Mouse (Mus musculus): ENCODE measurements at regions not wholly inside any gene's neighbourhood (a gene's known extent, or its start where the extent isn't known, plus 50 kb on each side); places are given as distances from the start of the nearest gene placed in this dataset.

- DNase-seq, result no peak
Observed at GRCm38 (mm10) chr15:61596318-61596717, 673.5 kb upstream of the A1bg start.

- DNase-seq, result no peak
Observed at GRCm38 (mm10) chr15:61588956-61589355, 666.1 kb upstream of the A1bg start.

GRCm38 (mm10) chr15:61582335-61582734, 659.5 kb upstream of the A1bg start:
- no peak for DNase-seq

GRCm38 (mm10) chr15:61563347-61563746, 640.5 kb upstream of the A1bg start:
- DNase-seq, result no peak

GRCm38 (mm10) chr15:61562252-61562651, 639.4 kb upstream of the A1bg start:
- peak; percentile 4 for DNase-seq

- no peak for DNase-seq
Observed at GRCm38 (mm10) chr15:61553908-61554307, 631.1 kb upstream of the A1bg start.

GRCm38 (mm10) chr15:61553081-61553680, 630.4 kb upstream of the A1bg start:
- DNase-seq, result peak; percentile 23

- no peak for DNase-seq
Observed at GRCm38 (mm10) chr15:61551206-61551605, 628.4 kb upstream of the A1bg start.

- no peak for DNase-seq
Observed at GRCm38 (mm10) chr15:61548400-61548799, 625.6 kb upstream of the A1bg start.

- no peak for DNase-seq
Observed at GRCm38 (mm10) chr15:61546608-61547007, 623.8 kb upstream of the A1bg start.

- DNase-seq, result no peak
Observed at GRCm38 (mm10) chr15:61544074-61544473, 621.3 kb upstream of the A1bg start.

- DNase-seq, result no peak
Observed at GRCm38 (mm10) chr15:61541643-61542042, 618.8 kb upstream of the A1bg start.

- DNase-seq, result no peak
Observed at GRCm38 (mm10) chr15:61540753-61541421, 618.1 kb upstream of the A1bg start.

GRCm38 (mm10) chr15:61538930-61539329, 616.1 kb upstream of the A1bg start:
- DNase-seq, result no peak

- DNase-seq, result no peak
Observed at GRCm38 (mm10) chr15:61538169-61538755, 615.5 kb upstream of the A1bg start.

- DNase-seq, result no peak
Observed at GRCm38 (mm10) chr15:61536332-61536716, 613.5 kb upstream of the A1bg start.

GRCm38 (mm10) chr15:61535644-61536331, 613.0 kb upstream of the A1bg start:
- no peak for DNase-seq

GRCm38 (mm10) chr15:61535180-61535579, 612.4 kb upstream of the A1bg start:
- no peak for DNase-seq

GRCm38 (mm10) chr15:61532808-61533207, 610.0 kb upstream of the A1bg start:
- no peak for DNase-seq

- DNase-seq, result no peak
Observed at GRCm38 (mm10) chr15:61532040-61532439, 609.2 kb upstream of the A1bg start.

GRCm38 (mm10) chr15:61523036-61523435, 600.2 kb upstream of the A1bg start:
- no peak for DNase-seq

GRCm38 (mm10) chr15:61517265-61517664, 594.5 kb upstream of the A1bg start:
- peak; percentile 12 for DNase-seq

GRCm38 (mm10) chr15:61514324-61514723, 591.5 kb upstream of the A1bg start:
- DNase-seq, result no peak
